Mouse (Mus musculus): ENCODE results near the gene Mrpl52. TPM values are rescaled to one million over a fixed set of nuclear protein-coding genes. Genes with fewer than 3 reads are reported as not detected.

The Mrpl52 gene
- polyA plus RNA-seq, 1 experiment: 518 TPM

- peaks cover 26% of the 10 kb centered on the region for H3K36me3 ChIP-seq (ENCODE audit: control insufficient read depth, insufficient read depth)
- H3K79me2 ChIP-seq (ENCODE audit: control insufficient read depth, insufficient read depth): peaks cover 42% of the 10 kb centered on the region
- H3K4me3 ChIP-seq (ENCODE audit: insufficient read depth, poor library complexity, severe bottlenecking): peak overlapping the region; percentile 81
- peak overlapping the region; percentile 55 for H3ac ChIP-seq (ENCODE audit: control insufficient read depth, insufficient read length, low read depth)
- H3K79me3 ChIP-seq (ENCODE audit: low read depth): peaks cover 18% of the 10 kb centered on the region
- TF ChIP-seq CEBPB (IDR thresholded peaks at IDR 0.05; ENCODE audit: low read depth): no peak
- H3K27me3 ChIP-seq (ENCODE audit: control insufficient read depth, insufficient read depth, insufficient read length): no peaks in the 10 kb centered on the region
These were observed 563 bp upstream of the Mrpl52 start for GRCm38 (mm10) chr14:54426003-54426688.

DNA sequence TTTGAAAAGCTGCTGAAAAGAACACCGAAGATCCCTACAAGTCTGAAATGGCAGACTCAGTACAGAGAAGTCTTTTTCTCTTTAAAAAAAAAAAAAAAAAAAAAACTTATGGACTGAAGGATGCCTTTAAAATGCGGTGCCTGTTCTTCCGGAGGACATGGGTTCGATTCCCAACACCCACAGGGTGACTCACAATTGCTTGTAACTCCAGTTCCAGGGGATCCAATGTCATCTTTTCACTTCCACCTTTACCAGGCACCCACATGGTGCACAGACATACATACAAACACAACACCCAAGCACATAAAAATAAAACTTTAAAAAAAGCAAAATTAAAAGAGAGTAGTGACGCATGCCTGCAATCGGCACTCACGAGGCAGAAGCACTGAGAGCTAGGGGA, 987 bp downstream of the Mrpl52 start:
- peaks cover 28% of the 10 kb centered on the region for H3K79me3 ChIP-seq (ENCODE audit: low read depth)
- H3K27me3 ChIP-seq (ENCODE audit: control insufficient read depth, insufficient read depth, insufficient read length): no peaks in the 10 kb centered on the region
- peaks cover 56% of the 10 kb centered on the region for H3K79me2 ChIP-seq (ENCODE audit: control insufficient read depth, insufficient read depth)
- H3K36me3 ChIP-seq (ENCODE audit: control insufficient read depth, insufficient read depth): peaks cover 26% of the 10 kb centered on the region
- no peak overlapping the region for H3ac ChIP-seq (ENCODE audit: control insufficient read depth, insufficient read length, low read depth)
- H3K4me3 ChIP-seq (ENCODE audit: insufficient read depth, poor library complexity, severe bottlenecking): peak overlapping the region; percentile 81
- no peak for TF ChIP-seq FOSL1 (IDR thresholded peaks at IDR 0.05; ENCODE audit: insufficient read depth, low read length, poor library complexity, severe bottlenecking)
- no peak for TF ChIP-seq MYOD1 (IDR thresholded peaks at IDR 0.05; ENCODE audit: control insufficient read depth, insufficient read length, low read depth)
- no peak for TF ChIP-seq CEBPB (IDR thresholded peaks at IDR 0.05; ENCODE audit: low read depth)
- TF ChIP-seq USF1 (IDR thresholded peaks at IDR 0.05; ENCODE audit: low read depth): no peak

- peaks cover 63% of the 10 kb centered on the region for H3K79me2 ChIP-seq (ENCODE audit: control insufficient read depth, insufficient read depth)
- TF ChIP-seq MAX (IDR thresholded peaks at IDR 0.05) (no peak), CTCF (IDR thresholded peaks at IDR 0.05; ENCODE audit: control insufficient read depth, insufficient read depth, insufficient read length) (no peak), CEBPB (IDR thresholded peaks at IDR 0.05; ENCODE audit: low read depth) (no peak), MYOD1 (IDR thresholded peaks at IDR 0.05; ENCODE audit: control insufficient read depth, insufficient read length, low read depth) (no peak), USF1 (IDR thresholded peaks at IDR 0.05; ENCODE audit: low read depth) (no peak), MYOG (IDR thresholded peaks at IDR 0.05; ENCODE audit: control insufficient read depth, extremely low read depth, insufficient read length) (no peak), FOSL1 (IDR thresholded peaks at IDR 0.05; ENCODE audit: insufficient read depth, low read length, poor library complexity, severe bottlenecking) (no peak)
- no peak overlapping the region for H3ac ChIP-seq (ENCODE audit: control insufficient read depth, insufficient read length, low read depth)
- H3K4me3 ChIP-seq (ENCODE audit: insufficient read depth, poor library complexity, severe bottlenecking): no peak overlapping the region
- peaks cover 33% of the 10 kb centered on the region for H3K79me3 ChIP-seq (ENCODE audit: low read depth)
- H3K27me3 ChIP-seq (ENCODE audit: control insufficient read depth, insufficient read depth, insufficient read length): no peaks in the 10 kb centered on the region
- peaks cover 26% of the 10 kb centered on the region for H3K36me3 ChIP-seq (ENCODE audit: control insufficient read depth, insufficient read depth)
These were observed 1.7 kb downstream of the Mrpl52 start for GRCm38 (mm10) chr14:54428421-54428820.

- H3K79me2 ChIP-seq (ENCODE audit: control insufficient read depth, insufficient read depth): peaks cover 74% of the 10 kb centered on the region
- H3K79me3 ChIP-seq (ENCODE audit: low read depth): peaks cover 41% of the 10 kb centered on the region
- TF ChIP-seq MAX (IDR thresholded peaks at IDR 0.05) (no peak), USF1 (IDR thresholded peaks at IDR 0.05; ENCODE audit: low read depth) (no peak), FOSL1 (IDR thresholded peaks at IDR 0.05; ENCODE audit: insufficient read depth, low read length, poor library complexity, severe bottlenecking) (no peak), MYOD1 (IDR thresholded peaks at IDR 0.05; ENCODE audit: control insufficient read depth, insufficient read length, low read depth) (no peak), CTCF (IDR thresholded peaks at IDR 0.05; ENCODE audit: control insufficient read depth, insufficient read depth, insufficient read length) (no peak), CEBPB (IDR thresholded peaks at IDR 0.05; ENCODE audit: low read depth) (no peak), MYOG (IDR thresholded peaks at IDR 0.05; ENCODE audit: control insufficient read depth, extremely low read depth, insufficient read length) (no peak)
- H3K27me3 ChIP-seq (ENCODE audit: control insufficient read depth, insufficient read depth, insufficient read length): no peaks in the 10 kb centered on the region
- H3K4me3 ChIP-seq (ENCODE audit: insufficient read depth, poor library complexity, severe bottlenecking): no peak overlapping the region
- peaks cover 26% of the 10 kb centered on the region for H3K36me3 ChIP-seq (ENCODE audit: control insufficient read depth, insufficient read depth)
- no peak overlapping the region for H3ac ChIP-seq (ENCODE audit: control insufficient read depth, insufficient read length, low read depth)
These were observed 2.8 kb downstream of the Mrpl52 start for GRCm38 (mm10) chr14:54429332-54430093.

- peaks cover 85% of the 10 kb centered on the region for H3K79me2 ChIP-seq (ENCODE audit: control insufficient read depth, insufficient read depth)
- peaks cover 45% of the 10 kb centered on the region for H3K79me3 ChIP-seq (ENCODE audit: low read depth)
- H3ac ChIP-seq (ENCODE audit: control insufficient read depth, insufficient read length, low read depth): peak overlapping the region; percentile 56
- no peak for TF ChIP-seq CEBPB (IDR thresholded peaks at IDR 0.05; ENCODE audit: low read depth)
- TF ChIP-seq MYOD1 (IDR thresholded peaks at IDR 0.05; ENCODE audit: control insufficient read depth, insufficient read length, low read depth): no peak
- no peak for TF ChIP-seq FOSL1 (IDR thresholded peaks at IDR 0.05; ENCODE audit: insufficient read depth, low read length, poor library complexity, severe bottlenecking)
- TF ChIP-seq USF1 (IDR thresholded peaks at IDR 0.05; ENCODE audit: low read depth): no peak
- H3K36me3 ChIP-seq (ENCODE audit: control insufficient read depth, insufficient read depth): peaks cover 30% of the 10 kb centered on the region
- H3K4me3 ChIP-seq (ENCODE audit: insufficient read depth, poor library complexity, severe bottlenecking): peak overlapping the region; percentile 89
- H3K27me3 ChIP-seq (ENCODE audit: control insufficient read depth, insufficient read depth, insufficient read length): no peaks in the 10 kb centered on the region
These were observed 3.9 kb downstream of the Mrpl52 start for GRCm38 (mm10) chr14:54430406-54431145.
